Mouse (Mus musculus) hindbrain, embryonic 15.5 days (tissue): Measurements from ENCODE around the gene Whrn. TPM values are rescaled to one million over a fixed set of nuclear protein-coding genes. Genes with fewer than 3 reads are reported as not detected.

ENCODE experiments used
- ATAC-seq: fragments of 200-750 bp; cut with Nextera tagmentation; 2 replicates; pipeline ENCODE4 v1.8.0; 2017; ENCODE audit warnings: low read depth, moderate number of reproducible peaks, moderate TSS enrichment; ENCODE audit not compliant: low FRiP score
- H3K27ac ChIP-seq: fragments of 300-500 bp; sonication (generic); replicated peaks from 2 replicates; pipeline ENCODE4 v1.5.1; 2015; ENCODE audit warnings: mild to moderate bottlenecking, inconsistent platforms
- H3K27me3 ChIP-seq: fragments of 300-500 bp; sonication (generic); 2 replicates; pipeline ENCODE4 v1.6.1; 2015; ENCODE audit warnings: control low read depth, inconsistent platforms
- H3K36me3 ChIP-seq: fragments of 300-500 bp; sonication (generic); 2 replicates; pipeline ENCODE4 v1.6.1; 2015; ENCODE audit warnings: control low read depth, inconsistent platforms
- H3K4me1 ChIP-seq: fragments of 300-500 bp; sonication (generic); replicated peaks from 2 replicates; pipeline ENCODE4 v1.6.1; 2015; ENCODE audit warnings: control low read depth, inconsistent platforms
- H3K4me2 ChIP-seq: fragments of 300-500 bp; sonication (generic); 2 replicates; pipeline ENCODE4 v1.6.1; 2015; ENCODE audit warnings: moderate library complexity, mild to moderate bottlenecking, inconsistent platforms
- H3K4me3 ChIP-seq: fragments of 300-500 bp; sonication (generic); 2 replicates; pipeline ENCODE4 v1.5.1; 2015; ENCODE audit warnings: mild to moderate bottlenecking, inconsistent platforms
- H3K9ac ChIP-seq: fragments of 300-500 bp; sonication (generic); 2 replicates; pipeline ENCODE4 v1.6.1; 2015; ENCODE audit warnings: inconsistent platforms
- H3K9me3 ChIP-seq: fragments of 300-500 bp; sonication (generic); 2 replicates; pipeline ENCODE4 v1.6.1; 2016; ENCODE audit warnings: control low read depth, inconsistent platforms
- WGBS: fragments of 180-500 bp; shearing (Covaris S2); methylation state at CpG from one replicate; pipeline ENCODE4 v1.1.7; 2015; 5-methylcytosine and 5-hydroxymethylcytosine counted together
- polyA plus RNA-seq: library from polyadenylated mRNA; unstranded; fragments of >200 nt; fragmentation: Nextera tagmentation; extraction: Ambion mirVana; gene quantifications from 2 replicates; pipeline ENCODE4 v1.2.1, GENCODE M21; 2015

Whrn gene
- polyA plus RNA-seq, 1 experiment from 2014 or later: 7.1 TPM

- Histone ChIP-seq H3K9ac (no peak overlapping the region), H3K4me2 (no peak overlapping the region), H3K36me3 (peaks cover 5% of the 10 kb centered on the region; the same call in 1 of the 2 replicates), H3K9me3 (no peaks in the 10 kb centered on the region), H3K4me1 (peaks cover 15% of the 10 kb centered on the region), H3K4me3 (no peak overlapping the region), H3K27me3 (no peaks in the 10 kb centered on the region), H3K27ac (no peak overlapping the region)
- 53% methylated on average over 6 of the region's 6 CpGs for WGBS
- ATAC-seq: no peak
Observed at GRCm38 (mm10) chr4:63388029-63388428, 107.8 kb downstream of the Whrn start.

DNA sequence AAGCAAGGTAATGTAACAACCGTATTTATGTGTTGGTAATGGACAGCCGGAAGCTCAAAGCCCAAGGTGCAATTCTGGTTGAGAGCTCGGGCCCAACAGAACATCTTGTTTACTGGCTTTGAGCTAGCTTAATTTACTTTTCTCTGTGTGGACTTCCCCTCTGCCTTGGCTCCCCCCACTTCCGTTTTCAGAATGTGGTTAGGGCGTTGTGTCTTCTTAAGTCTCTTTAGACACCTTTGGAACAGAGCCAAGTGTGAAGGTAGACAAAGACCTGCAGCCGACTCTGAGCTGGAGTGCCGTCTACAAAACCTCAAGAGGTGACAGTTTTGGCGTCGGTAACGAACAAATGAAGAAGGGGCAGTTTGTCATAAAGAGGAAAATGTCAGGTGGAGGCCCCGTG lies 110.0 kb downstream of the Whrn start:
- H3K27ac ChIP-seq: no peak overlapping the region
- no peaks in the 10 kb centered on the region for H3K27me3 ChIP-seq
- H3K4me2 ChIP-seq: no peak overlapping the region
- H3K4me1 ChIP-seq: peaks cover 15% of the 10 kb centered on the region
- no peaks in the 10 kb centered on the region for H3K9me3 ChIP-seq
- ATAC-seq: no peak
- no peak overlapping the region for H3K4me3 ChIP-seq
- peaks cover 10% of the 10 kb centered on the region for H3K36me3 ChIP-seq
- H3K9ac ChIP-seq: no peak overlapping the region
- WGBS: 78% methylated on average over 11 of the region's 11 CpGs

GRCm38 (mm10) chr4:63385253-63385652 lies 110.5 kb downstream of the Whrn start:
- Histone ChIP-seq H3K9ac (no peak overlapping the region), H3K4me2 (no peak overlapping the region), H3K36me3 (peaks cover 10% of the 10 kb centered on the region), H3K27me3 (no peaks in the 10 kb centered on the region), H3K27ac (no peak overlapping the region), H3K9me3 (no peaks in the 10 kb centered on the region), H3K4me1 (peaks cover 15% of the 10 kb centered on the region), H3K4me3 (no peak overlapping the region)
- WGBS: 92% methylated on average over 3 of the region's 3 CpGs
- ATAC-seq: no peak

GRCm38 (mm10) chr4:63384262-63384661 lies 111.5 kb downstream of the Whrn start:
- ATAC-seq: no peak
- Histone ChIP-seq H3K9me3 (no peaks in the 10 kb centered on the region), H3K4me1 (peaks cover 8% of the 10 kb centered on the region), H3K27ac (no peak overlapping the region), H3K9ac (no peak overlapping the region), H3K4me2 (no peak overlapping the region), H3K27me3 (no peaks in the 10 kb centered on the region), H3K4me3 (no peak overlapping the region), H3K36me3 (peaks cover 10% of the 10 kb centered on the region)
- 89% methylated on average over 4 of the region's 4 CpGs for WGBS

DNA sequence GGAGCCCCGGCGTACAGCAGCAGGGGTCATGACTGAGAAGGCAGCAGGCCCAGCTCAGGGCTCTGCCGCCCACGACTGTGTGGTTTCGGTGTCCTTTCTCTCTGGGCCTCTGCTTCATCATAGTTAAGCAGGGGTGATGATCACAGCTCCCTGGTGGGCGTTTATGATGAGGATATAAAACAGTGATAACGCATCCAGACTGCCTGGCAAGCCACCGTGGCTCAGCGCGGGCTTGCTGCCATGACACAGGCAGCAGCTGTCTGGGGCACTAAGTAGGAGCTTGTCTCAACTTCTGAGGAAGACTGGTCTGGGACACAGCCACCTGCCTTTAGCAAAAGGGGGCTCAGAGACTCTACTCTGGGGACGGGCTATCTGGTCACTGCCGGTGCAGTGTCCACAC lies 112.3 kb downstream of the Whrn start:
- 74% methylated on average over 12 of the region's 12 CpGs for WGBS
- H3K9ac ChIP-seq: no peak overlapping the region
- H3K36me3 ChIP-seq: peaks cover 13% of the 10 kb centered on the region
- H3K4me2 ChIP-seq: no peak overlapping the region
- ATAC-seq: no peak
- no peak overlapping the region for H3K27ac ChIP-seq
- H3K9me3 ChIP-seq: no peaks in the 10 kb centered on the region
- H3K27me3 ChIP-seq: no peaks in the 10 kb centered on the region
- H3K4me3 ChIP-seq: no peak overlapping the region
- 0 out of 2 replicates have a peak, but pooled peaks cover under 1% of the 10 kb centered on the region for H3K4me1 ChIP-seq

GRCm38 (mm10) chr4:63382676-63383369 lies 113.0 kb downstream of the Whrn start:
- Histone ChIP-seq H3K4me3 (no peak overlapping the region), H3K27me3 (no peaks in the 10 kb centered on the region), H3K36me3 (peaks cover 13% of the 10 kb centered on the region), H3K9me3 (no peaks in the 10 kb centered on the region), H3K4me1 (no peaks in the 10 kb centered on the region), H3K27ac (no peak overlapping the region), H3K9ac (no peak overlapping the region), H3K4me2 (no peak overlapping the region)
- 90% methylated on average over 4 of the region's 4 CpGs for WGBS
- no peak for ATAC-seq

- Histone ChIP-seq H3K4me1 (no peaks in the 10 kb centered on the region), H3K27ac (no peak overlapping the region), H3K9ac (no peak overlapping the region), H3K36me3 (peaks cover 12% of the 10 kb centered on the region), H3K4me2 (no peak overlapping the region), H3K27me3 (no peaks in the 10 kb centered on the region), H3K4me3 (no peak overlapping the region), H3K9me3 (no peaks in the 10 kb centered on the region)
- 62% methylated on average over 7 of the region's 7 CpGs for WGBS
- no peak for ATAC-seq
Observed at GRCm38 (mm10) chr4:63377483-63377882, 118.3 kb downstream of the Whrn start.

GRCm38 (mm10) chr4:63375367-63375766 lies 120.4 kb downstream of the Whrn start:
- peak; percentile 68 for ATAC-seq
- 61% methylated on average over 1 of the region's 1 CpGs for WGBS
- H3K9ac ChIP-seq: no peak overlapping the region
- peaks cover 7% of the 10 kb centered on the region; the same call in 1 of the 2 replicates for H3K36me3 ChIP-seq
- H3K4me1 ChIP-seq: peaks cover 6% of the 10 kb centered on the region; the same call in 1 of the 2 replicates
- H3K4me2 ChIP-seq: no peak overlapping the region
- H3K9me3 ChIP-seq: no peaks in the 10 kb centered on the region
- no peaks in the 10 kb centered on the region for H3K27me3 ChIP-seq
- no peak overlapping the region for H3K4me3 ChIP-seq
- no peak overlapping the region for H3K27ac ChIP-seq

DNA sequence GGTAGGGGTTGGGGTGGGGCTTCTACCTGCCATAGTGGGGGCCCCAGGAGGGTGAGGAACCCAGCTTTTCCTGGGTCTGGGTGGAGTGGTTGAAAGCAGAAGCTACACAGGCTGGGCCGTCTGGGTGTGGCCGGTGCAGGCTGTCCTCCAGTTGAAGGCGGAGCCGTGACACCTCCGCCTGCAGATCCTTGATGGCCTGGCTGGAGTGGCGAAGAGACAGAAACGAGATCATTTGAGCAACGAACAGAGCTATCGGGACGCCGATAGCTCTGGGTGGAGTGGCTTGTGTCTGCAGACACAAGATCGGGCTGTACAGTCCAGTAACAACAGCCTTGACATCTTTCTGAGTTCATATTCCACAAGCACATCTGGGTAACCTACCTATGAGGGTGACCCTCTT lies 121.5 kb downstream of the Whrn start:
- Histone ChIP-seq H3K27me3 (no peaks in the 10 kb centered on the region), H3K4me3 (no peak overlapping the region), H3K27ac (no peak overlapping the region), H3K36me3 (peaks cover 6% of the 10 kb centered on the region; the same call in 1 of the 2 replicates), H3K9ac (no peak overlapping the region), H3K4me1 (peaks cover 6% of the 10 kb centered on the region; the same call in 1 of the 2 replicates), H3K4me2 (no peak overlapping the region), H3K9me3 (no peaks in the 10 kb centered on the region)
- ATAC-seq: no peak
- 91% methylated on average over 12 of the region's 12 CpGs for WGBS

GRCm38 (mm10) chr4:63373404-63373803 lies 122.4 kb downstream of the Whrn start:
- H3K36me3 ChIP-seq: 0 out of 2 replicates have a peak, but pooled peaks cover 3% of the 10 kb centered on the region
- peaks cover 6% of the 10 kb centered on the region; the same call in 1 of the 2 replicates for H3K4me1 ChIP-seq
- no peak overlapping the region for H3K27ac ChIP-seq
- H3K9ac ChIP-seq: no peak overlapping the region
- H3K4me2 ChIP-seq: no peak overlapping the region
- ATAC-seq: no peak
- H3K4me3 ChIP-seq: no peak overlapping the region
- WGBS: 87% methylated on average over 8 of the region's 8 CpGs
- no peaks in the 10 kb centered on the region for H3K9me3 ChIP-seq
- no peaks in the 10 kb centered on the region for H3K27me3 ChIP-seq

DNA sequence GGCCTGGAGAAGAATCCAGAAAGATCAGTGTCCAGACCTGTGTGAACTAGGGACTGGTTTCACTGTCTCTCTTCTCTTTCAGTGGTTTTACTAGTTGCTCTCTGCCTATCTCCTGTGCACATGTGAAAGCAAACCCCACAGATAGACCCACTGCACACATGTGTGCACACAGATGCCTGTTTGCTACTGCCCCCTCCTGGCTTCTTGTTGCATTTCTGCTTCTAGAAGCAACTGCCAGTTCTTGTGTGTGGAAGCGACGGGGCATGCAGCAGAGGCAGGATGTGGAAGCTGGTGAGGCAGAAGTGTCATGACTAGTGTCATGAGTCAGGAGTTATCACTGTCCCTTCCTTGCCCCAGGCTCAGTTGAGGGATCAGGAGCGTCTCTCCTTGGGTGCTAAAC lies 123.9 kb downstream of the Whrn start:
- no peaks in the 10 kb centered on the region for H3K36me3 ChIP-seq
- WGBS: 62% methylated on average over 3 of the region's 3 CpGs
- no peaks in the 10 kb centered on the region for H3K9me3 ChIP-seq
- no peak overlapping the region for H3K27ac ChIP-seq
- no peaks in the 10 kb centered on the region for H3K27me3 ChIP-seq
- no peak overlapping the region for H3K4me3 ChIP-seq
- H3K4me2 ChIP-seq: no peak overlapping the region
- peaks cover 6% of the 10 kb centered on the region; the same call in 1 of the 2 replicates for H3K4me1 ChIP-seq
- no peak overlapping the region for H3K9ac ChIP-seq
- ATAC-seq: no peak

- Histone ChIP-seq H3K36me3 (no peaks in the 10 kb centered on the region), H3K9ac (no peak overlapping the region)
- ATAC-seq: no peak
Observed at GRCm38 (mm10) chr4:63370897-63371296, 124.9 kb downstream of the Whrn start.

More at GRCm38 (mm10) chr4:63370897-63371296, 124.9 kb downstream of the Whrn start:
- Histone ChIP-seq H3K27me3 (no peaks in the 10 kb centered on the region), H3K9me3 (no peaks in the 10 kb centered on the region), H3K4me1 (peaks cover 6% of the 10 kb centered on the region; the same call in 1 of the 2 replicates), H3K4me2 (no peak overlapping the region), H3K4me3 (no peak overlapping the region), H3K27ac (no peak overlapping the region)
- 38% methylated on average over 7 of the region's 7 CpGs for WGBS
